Mouse (Mus musculus) gastrocnemius, postnatal 36 days (tissue): ENCODE measurements around the gene Hoxd9. TPM values are rescaled to one million over a fixed set of nuclear protein-coding genes. Genes with fewer than 3 reads are reported as not detected.

ENCODE experiments used
- DNase-seq, 2 experiments: peaks; one replicate each; pipeline ENCODE4 v3.0.0; 2022
- intact Hi-C: fragments of 180-260 bp; cut with DNase I; formaldehyde crosslinking; loops from one replicate; pipeline ENCODE4 v1.15.1; 2025
- total RNA-seq, 2 experiments: library from RNA; stranded (reverse); gene quantifications; 2 replicates each; pipeline ENCODE4 v1.2.3; 2021

Gene Hoxd9
- total RNA-seq, 2 experiments from 2014 or later: 16.7 to 16.8 TPM

DNA sequence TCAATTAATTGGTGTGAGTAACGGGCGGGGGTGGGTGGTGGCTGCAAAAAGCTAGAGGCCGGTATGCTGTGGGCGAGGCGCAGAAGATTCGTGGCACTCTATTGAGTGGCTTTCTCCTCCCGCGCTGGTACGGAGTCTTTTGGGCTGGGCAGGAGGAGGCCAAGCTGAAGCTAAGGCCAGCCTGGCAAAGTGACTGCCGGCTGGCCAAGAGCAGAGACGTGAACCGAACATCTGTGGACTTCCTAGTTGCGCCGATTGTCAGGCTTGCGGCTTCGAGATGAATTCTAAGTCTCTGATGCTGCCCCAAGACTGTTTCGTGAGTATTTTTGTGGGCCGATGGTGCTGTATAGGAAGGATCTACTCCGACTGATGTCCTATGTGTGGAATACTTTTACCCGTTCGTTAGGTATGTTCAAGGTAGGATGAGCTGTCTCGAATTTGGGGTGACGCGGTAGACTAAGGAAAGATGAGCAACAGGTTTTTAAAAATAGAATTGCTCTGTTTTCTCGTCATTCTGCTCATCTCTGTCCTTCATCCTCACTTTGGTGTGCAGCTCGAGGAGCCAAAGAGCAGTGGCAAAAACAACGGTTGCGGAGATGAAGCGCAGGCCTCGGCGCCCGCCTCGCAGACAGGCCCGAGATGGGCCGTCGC, 30.2 kb upstream of the Hoxd9 start:
- intact Hi-C loops: no loop called here
- DNase-seq: no peak

GRCm38 (mm10) chr2:74667842-74668357, 29.6 kb upstream of the Hoxd9 start, which contains the start of gene Hoxd13:
Gene Hoxd13 (plus strand): TSS chr2:74668310.
- DNase-seq: no peak
- intact Hi-C loops: no loop called here

- intact Hi-C loops: no loop called here
- DNase-seq: no peak
These were observed 28.9 kb upstream of the Hoxd9 start for GRCm38 (mm10) chr2:74668370-74669229.

- intact Hi-C loops: no loop called here
These were observed 28.3 kb upstream of the Hoxd9 start for GRCm38 (mm10) chr2:74669230-74669578.

DNA sequence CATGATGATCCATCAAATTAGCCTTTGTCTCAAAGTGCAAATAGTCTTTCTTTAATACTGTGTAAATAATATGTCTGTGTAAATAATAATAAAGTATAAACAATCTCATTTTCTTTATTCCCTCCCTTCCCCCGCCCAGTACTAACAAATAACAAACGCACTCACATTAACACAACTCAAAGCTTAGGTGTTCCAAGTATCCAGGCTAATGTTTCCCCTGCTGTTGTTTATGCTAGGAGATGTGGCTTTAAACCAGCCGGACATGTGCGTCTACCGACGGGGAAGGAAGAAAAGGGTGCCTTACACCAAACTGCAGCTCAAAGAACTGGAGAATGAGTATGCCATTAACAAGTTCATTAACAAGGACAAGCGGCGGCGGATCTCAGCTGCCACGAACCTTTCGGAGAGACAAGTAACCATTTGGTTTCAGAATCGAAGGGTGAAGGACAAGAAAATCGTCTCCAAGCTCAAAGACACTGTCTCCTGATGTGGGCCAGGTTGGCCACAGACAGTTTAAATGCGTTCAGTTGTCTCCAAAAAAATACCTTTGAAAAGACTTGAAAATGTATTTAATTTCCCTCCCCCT, 27.8 kb upstream of the Hoxd9 start:
- intact Hi-C loops: loop anchor here (5.0 kb wide), 1 partner anchor 1087 kb away; the partner anchor contains the start of gene Chrna1
- DNase-seq: no peak

More at GRCm38 (mm10) chr2:74669230-74669578, 28.3 kb upstream of the Hoxd9 start:
- DNase-seq: no peak

DNA sequence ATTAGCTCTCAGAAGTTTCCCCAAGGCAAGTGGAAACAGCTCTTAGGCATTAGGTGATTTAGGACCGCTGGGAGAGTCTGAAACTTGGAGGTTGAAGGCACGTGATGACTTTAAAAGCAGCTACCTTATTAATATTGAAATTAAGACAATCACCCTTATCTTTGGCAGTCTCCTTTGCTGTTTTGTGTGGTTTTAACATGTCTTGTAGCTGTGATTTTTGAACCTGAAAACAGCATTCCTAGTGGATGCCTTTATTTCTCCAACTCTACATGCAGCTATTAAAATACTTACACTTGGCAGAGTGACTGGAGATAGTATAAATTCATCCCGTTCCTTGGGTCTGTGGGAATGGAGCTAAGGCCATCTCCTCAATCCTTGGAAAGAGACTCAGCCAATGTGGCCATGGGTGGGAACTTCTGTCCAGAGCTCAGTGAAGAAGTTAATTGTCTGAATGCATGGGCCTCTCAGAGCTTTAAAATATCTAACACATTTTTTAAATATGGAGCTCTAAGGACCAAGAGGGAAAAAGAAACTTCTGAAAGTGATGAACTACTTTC, 26.8 kb upstream of the Hoxd9 start:
- intact Hi-C loops: loop anchor here (5.0 kb wide), 1 partner anchor 1088 kb away; the partner anchor contains the start of gene Chrna1
- DNase-seq: no peak

- intact Hi-C loops: loop anchor here (2.0 to 5.0 kb wide), 2 partner anchors 705 to 1090 kb away; partner anchors contain the start of gene Chrna1
- no peak for DNase-seq
These were observed 25.7 kb upstream of the Hoxd9 start for GRCm38 (mm10) chr2:74671847-74672246.

- intact Hi-C loops: loop anchor here (2.0 to 5.0 kb wide), 2 partner anchors 706 to 1090 kb away; partner anchors contain the start of gene Chrna1
- no peak for DNase-seq
These were observed 24.8 kb upstream of the Hoxd9 start for GRCm38 (mm10) chr2:74672481-74673362.

GRCm38 (mm10) chr2:74673835-74674425, 23.6 kb upstream of the Hoxd9 start:
- DNase-seq: no peak
- intact Hi-C loops: loop anchor here (2.0 to 5.0 kb wide), 2 partner anchors 707 to 1092 kb away; partner anchors contain the start of gene Chrna1

GRCm38 (mm10) chr2:74674881-74675665, 22.5 kb upstream of the Hoxd9 start, which contains the start of gene Hoxd12:
Gene Hoxd12 (plus strand): TSS chr2:74675013.
- intact Hi-C loops: loop anchor here (5.0 kb wide), 1 partner anchor 1093 kb away; the partner anchor contains the start of gene Chrna1
- no peak for DNase-seq

GRCm38 (mm10) chr2:74675666-74676282, 21.8 kb upstream of the Hoxd9 start:
- no peak for DNase-seq
- intact Hi-C loops: no loop called here

- intact Hi-C loops: no loop called here
- no peak for DNase-seq
These were observed 21.0 kb upstream of the Hoxd9 start for GRCm38 (mm10) chr2:74676376-74677052.

- intact Hi-C loops: no loop called here
- DNase-seq: no peak
These were observed 20.4 kb upstream of the Hoxd9 start for GRCm38 (mm10) chr2:74677106-74677505.

GRCm38 (mm10) chr2:74678891-74679595, 18.5 kb upstream of the Hoxd9 start, which contains the start of gene Hoxd11:
Gene Hoxd11 (plus strand): TSS chr2:74679557.
- DNase-seq: no peak
- intact Hi-C loops: no loop called here

GRCm38 (mm10) chr2:74679596-74679971, 17.9 kb upstream of the Hoxd9 start:
- intact Hi-C loops: no loop called here
- no peak for DNase-seq

DNA sequence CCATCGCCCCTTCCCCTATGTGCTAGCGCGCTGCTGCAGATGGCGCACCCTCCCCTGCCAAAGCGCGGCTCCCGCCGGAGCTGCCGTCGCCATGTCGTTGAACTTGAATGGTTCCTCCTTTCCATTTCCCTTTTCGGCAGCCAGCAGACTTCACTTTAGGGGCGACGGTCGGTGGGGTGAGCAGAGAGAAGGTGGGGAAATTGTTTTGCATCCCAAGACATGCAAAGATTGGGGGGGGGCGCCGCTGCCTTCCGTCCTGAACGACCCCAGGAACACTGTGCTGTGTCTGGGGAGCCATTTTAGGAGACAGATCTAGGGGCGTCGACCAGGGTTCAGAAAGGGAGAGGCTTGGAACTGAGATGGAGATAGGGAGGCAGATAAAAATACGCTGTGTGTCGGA, 17.5 kb upstream of the Hoxd9 start:
- no peak for DNase-seq
- intact Hi-C loops: no loop called here
